Mouse (Mus musculus): ENCODE measurements around the gene Ect2.
A peak's percentile ranks its signal among the peaks of the same experiment; 100 is the strongest.

Gene Ect2

GRCm38 (mm10) chr3:27156594-27156949 is 2.9 kb upstream of the Ect2 start:
- DNase-seq (ENCODE audit: low spot score) = no peak

- DNase-seq (ENCODE audit: low spot score) = peak; percentile 77
Measured at GRCm38 (mm10) chr3:27155856-27156593, 2.3 kb upstream of the Ect2 start.

GRCm38 (mm10) chr3:27155051-27155855 is 1.6 kb upstream of the Ect2 start:
- peak; percentile 82 for DNase-seq (ENCODE audit: low spot score)

- no peak for DNase-seq (ENCODE audit: low spot score)
Measured at GRCm38 (mm10) chr3:27154280-27154679, 602 bp upstream of the Ect2 start.

GRCm38 (mm10) chr3:27153191-27153671 is 447 bp downstream of the Ect2 start:
- DNase-seq (ENCODE audit: low spot score) = no peak

GRCm38 (mm10) chr3:27145733-27146132 is 7.9 kb downstream of the Ect2 start:
- no peak for DNase-seq (ENCODE audit: low spot score)

- DNase-seq (ENCODE audit: low spot score) = no peak
Measured at GRCm38 (mm10) chr3:27143570-27143969, 10.1 kb downstream of the Ect2 start.

- no peak for DNase-seq (ENCODE audit: low spot score)
Measured at GRCm38 (mm10) chr3:27140101-27140500, 13.6 kb downstream of the Ect2 start.

- no peak for DNase-seq (ENCODE audit: low spot score)
Measured at GRCm38 (mm10) chr3:27121864-27122450, 31.7 kb downstream of the Ect2 start.

GRCm38 (mm10) chr3:27120932-27121331 is 32.7 kb downstream of the Ect2 start:
- DNase-seq (ENCODE audit: low spot score) = no peak

- DNase-seq (ENCODE audit: low spot score) = no peak
Measured at GRCm38 (mm10) chr3:27118227-27118626, 35.5 kb downstream of the Ect2 start.

- DNase-seq (ENCODE audit: low spot score) = no peak
Measured at GRCm38 (mm10) chr3:27110860-27111259, 42.8 kb downstream of the Ect2 start.

- no peak for DNase-seq (ENCODE audit: low spot score)
Measured at GRCm38 (mm10) chr3:27109109-27109508, 44.6 kb downstream of the Ect2 start.

- no peak for DNase-seq (ENCODE audit: low spot score)
Measured at GRCm38 (mm10) chr3:27107142-27107541, 46.5 kb downstream of the Ect2 start.

GRCm38 (mm10) chr3:27102965-27103364 is 50.7 kb downstream of the Ect2 start:
- DNase-seq (ENCODE audit: low spot score) = peak; percentile 26

GRCm38 (mm10) chr3:27098633-27099032 is 55.0 kb downstream of the Ect2 start:
- DNase-seq (ENCODE audit: low spot score) = no peak

GRCm38 (mm10) chr3:27086221-27086620 is 67.5 kb downstream of the Ect2 start:
- DNase-seq (ENCODE audit: low spot score) = no peak

- DNase-seq (ENCODE audit: low spot score) = no peak
Measured at GRCm38 (mm10) chr3:27081229-27082060, 72.2 kb downstream of the Ect2 start.

GRCm38 (mm10) chr3:27080061-27080770 is 73.5 kb downstream of the Ect2 start:
- DNase-seq (ENCODE audit: low spot score) = no peak

GRCm38 (mm10) chr3:27073884-27074283 is 79.8 kb downstream of the Ect2 start:
- DNase-seq (ENCODE audit: low spot score) = no peak

GRCm38 (mm10) chr3:27071706-27072105 is 82.0 kb downstream of the Ect2 start:
- no peak for DNase-seq (ENCODE audit: low spot score)

All from lung, postnatal 25 days (tissue).